Mouse (Mus musculus) hindbrain, embryonic 13.5 days (tissue): ENCODE results near the gene Dcdc2a. TPM values are rescaled to one million over a fixed set of nuclear protein-coding genes. Genes with fewer than 3 reads are reported as not detected.
A peak's percentile ranks its signal among the peaks of the same experiment; 100 is the strongest.

Experiments used
- ATAC-seq: fragments of 200-750 bp; cut with Nextera tagmentation; 2 replicates; pipeline ENCODE4 v1.8.0; 2017; ENCODE audit warnings: moderate TSS enrichment; ENCODE audit not compliant: low FRiP score
- H3K27ac ChIP-seq: fragments of 300-500 bp; sonication (generic); 2 replicates; pipeline ENCODE4 v1.5.1; 2015; ENCODE audit warnings: inconsistent platforms, mild to moderate bottlenecking, moderate library complexity
- H3K27me3 ChIP-seq: fragments of 300-500 bp; sonication (generic); 2 replicates; pipeline ENCODE4 v1.6.1; 2015; ENCODE audit warnings: mild to moderate bottlenecking, inconsistent platforms
- H3K36me3 ChIP-seq: fragments of 300-500 bp; sonication (generic); 2 replicates; pipeline ENCODE4 v1.6.1; 2015; ENCODE audit warnings: mild to moderate bottlenecking, inconsistent platforms
- H3K4me1 ChIP-seq: fragments of 300-500 bp; sonication (generic); replicated peaks from 2 replicates; pipeline ENCODE4 v1.6.1; 2015; ENCODE audit warnings: inconsistent platforms
- H3K4me2 ChIP-seq: fragments of 300-500 bp; sonication (generic); 2 replicates; pipeline ENCODE4 v1.6.1; 2015; ENCODE audit warnings: inconsistent platforms, mild to moderate bottlenecking, moderate library complexity
- H3K4me3 ChIP-seq: fragments of 300-500 bp; sonication (generic); 2 replicates; pipeline ENCODE4 v1.5.1; 2015; ENCODE audit warnings: mild to moderate bottlenecking, inconsistent platforms
- H3K9ac ChIP-seq: fragments of 300-500 bp; sonication (generic); 2 replicates; pipeline ENCODE4 v1.6.1; 2015; ENCODE audit warnings: mild to moderate bottlenecking, inconsistent platforms
- H3K9me3 ChIP-seq: fragments of 300-500 bp; sonication (generic); 2 replicates; pipeline ENCODE4 v1.6.1; 2016; ENCODE audit warnings: inconsistent platforms
- WGBS: fragments of 180-500 bp; shearing (Covaris S2); methylation state at CpG from one replicate; pipeline ENCODE4 v1.1.7; 2015; 5-methylcytosine and 5-hydroxymethylcytosine counted together
- polyA plus RNA-seq: library from polyadenylated mRNA; unstranded; fragments of >200 nt; fragmentation: Nextera tagmentation; extraction: Ambion mirVana; gene quantifications from 2 replicates; pipeline ENCODE4 v1.2.1, GENCODE M21; 2015

The Dcdc2a gene
- polyA plus RNA-seq, 1 experiment from 2014 or later = 5.0 TPM

DNA sequence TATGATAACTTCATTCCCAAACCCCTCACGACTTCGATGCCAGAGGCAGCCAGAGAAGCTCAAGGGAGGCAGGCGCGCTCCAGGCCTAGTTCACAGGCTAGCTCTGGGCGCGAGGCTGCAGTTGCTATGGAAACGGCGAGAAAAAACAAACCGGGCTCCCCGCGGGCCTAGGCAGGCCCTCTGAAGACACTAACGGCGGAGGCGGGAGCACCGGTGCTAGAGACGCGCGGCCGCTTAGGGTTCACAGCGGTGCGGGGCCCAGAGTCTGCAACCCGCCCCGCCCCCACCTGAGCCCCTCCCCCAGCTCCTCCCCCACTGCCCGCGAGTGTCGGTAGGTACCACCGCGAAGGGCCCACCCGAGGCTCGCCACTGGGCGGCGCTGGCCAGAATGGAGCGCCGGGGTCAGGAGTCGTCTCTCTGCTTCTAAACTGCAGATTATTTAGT is 671 bp upstream of the Dcdc2a start:
- H3K4me2 ChIP-seq = peak overlapping the region; percentile 88
- under 1% methylated on average over 34 of the region's 35 CpGs for WGBS
- H3K27me3 ChIP-seq = peaks cover 36% of the 10 kb centered on the region
- no peak overlapping the region for H3K27ac ChIP-seq
- peak overlapping the region; percentile 68 for H3K9ac ChIP-seq
- no peaks in the 10 kb centered on the region for H3K36me3 ChIP-seq
- peak overlapping the region; percentile 53 for H3K4me3 ChIP-seq
- H3K4me1 ChIP-seq = peaks cover 19% of the 10 kb centered on the region
- peaks cover 5% of the 10 kb centered on the region; the same call in 1 of the 2 replicates for H3K9me3 ChIP-seq
- peak; percentile 90 for ATAC-seq

DNA sequence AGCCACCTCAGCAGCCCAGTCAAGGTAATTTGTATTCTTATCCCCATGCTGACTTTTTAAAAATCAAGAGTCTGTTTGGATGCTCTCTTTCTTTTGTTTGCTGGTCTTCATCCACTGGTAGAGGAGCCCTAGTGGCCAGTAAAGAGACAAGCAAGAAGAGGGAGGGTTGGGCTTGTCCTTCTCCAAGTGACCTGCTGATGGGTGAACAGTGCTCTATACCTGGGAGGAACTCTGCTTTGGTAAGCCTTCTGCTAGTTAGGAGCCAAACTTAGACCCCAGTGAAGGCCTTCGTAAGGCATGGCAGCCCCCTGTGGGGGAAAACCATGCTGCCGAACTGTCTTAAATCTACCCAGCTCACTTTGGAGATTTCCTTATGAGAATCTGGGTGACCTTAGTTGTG is 10.9 kb downstream of the Dcdc2a start:
- H3K4me1 ChIP-seq = no peaks in the 10 kb centered on the region
- no peak overlapping the region for H3K27ac ChIP-seq
- H3K4me3 ChIP-seq = no peak overlapping the region
- H3K36me3 ChIP-seq = no peaks in the 10 kb centered on the region
- no peak overlapping the region for H3K9ac ChIP-seq
- no peak overlapping the region for H3K4me2 ChIP-seq
- WGBS = 100% methylated on average over 2 of the region's 2 CpGs
- no peaks in the 10 kb centered on the region for H3K27me3 ChIP-seq
- H3K9me3 ChIP-seq = no peaks in the 10 kb centered on the region
- no peak for ATAC-seq

- Histone ChIP-seq H3K27me3 (no peaks in the 10 kb centered on the region), H3K9me3 (no peaks in the 10 kb centered on the region), H3K36me3 (no peaks in the 10 kb centered on the region), H3K27ac (no peak overlapping the region), H3K4me2 (no peak overlapping the region), H3K4me1 (no peaks in the 10 kb centered on the region), H3K9ac (no peak overlapping the region), H3K4me3 (no peak overlapping the region)
- WGBS = 90% methylated on average over 4 of the region's 4 CpGs
- ATAC-seq = no peak
These were observed 11.4 kb downstream of the Dcdc2a start for GRCm38 (mm10) chr13:25067183-25067582.

GRCm38 (mm10) chr13:25069765-25070164 is 14.0 kb downstream of the Dcdc2a start:
- no peak overlapping the region for H3K4me3 ChIP-seq
- no peak overlapping the region for H3K4me2 ChIP-seq
- no peaks in the 10 kb centered on the region for H3K4me1 ChIP-seq
- H3K9ac ChIP-seq = no peak overlapping the region
- 83% methylated on average over 4 of the region's 4 CpGs for WGBS
- ATAC-seq = no peak
- no peak overlapping the region for H3K27ac ChIP-seq
- no peaks in the 10 kb centered on the region for H3K27me3 ChIP-seq
- no peaks in the 10 kb centered on the region for H3K9me3 ChIP-seq
- H3K36me3 ChIP-seq = no peaks in the 10 kb centered on the region

DNA sequence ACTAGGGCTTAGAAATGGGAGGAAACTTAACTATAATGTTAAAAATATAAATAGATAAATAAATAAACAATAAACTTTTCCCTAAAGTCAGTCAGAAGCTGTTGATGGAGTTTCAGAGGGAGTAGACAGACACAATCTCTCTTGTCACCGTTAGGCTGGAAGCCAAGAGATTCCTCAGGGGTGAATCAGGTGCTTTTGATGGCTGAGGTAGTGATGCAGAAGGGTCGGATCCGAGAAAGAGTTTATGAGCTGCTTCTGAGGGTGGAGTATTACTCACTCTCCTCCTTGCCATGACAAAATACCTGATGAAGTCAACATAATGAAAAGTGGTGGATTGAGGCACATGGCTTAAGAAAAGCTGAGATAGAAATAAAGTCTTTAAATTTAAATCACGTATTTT is 15.0 kb downstream of the Dcdc2a start:
- Histone ChIP-seq H3K9me3 (no peaks in the 10 kb centered on the region), H3K4me2 (no peak overlapping the region)

DNA sequence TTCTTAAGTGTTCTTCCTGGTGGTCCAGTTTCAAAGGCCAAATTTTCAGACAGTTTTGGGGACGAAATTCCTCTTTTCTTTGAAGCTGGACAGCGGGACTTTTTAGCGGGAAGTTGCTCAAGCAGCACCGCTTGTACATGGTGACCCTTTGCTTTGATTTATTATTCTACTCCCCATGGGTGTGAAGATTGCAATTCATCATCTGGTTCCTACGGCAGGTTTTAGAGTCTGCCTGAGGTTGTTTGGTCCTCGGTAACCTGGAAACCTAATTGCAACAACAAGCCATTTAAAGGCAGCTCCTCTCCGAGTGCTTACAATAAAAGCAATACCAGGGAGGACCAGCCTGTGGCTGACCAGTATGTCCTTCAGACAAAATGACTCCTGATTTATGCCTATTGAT is 21.5 kb downstream of the Dcdc2a start:
- H3K36me3 ChIP-seq = no peaks in the 10 kb centered on the region
- no peak overlapping the region for H3K9ac ChIP-seq
- WGBS = 9% methylated on average over 7 of the region's 7 CpGs
- no peak overlapping the region for H3K4me2 ChIP-seq
- H3K9me3 ChIP-seq = no peaks in the 10 kb centered on the region
- H3K4me3 ChIP-seq = no peak overlapping the region
- H3K27ac ChIP-seq = no peak overlapping the region
- ATAC-seq = no peak
- no peaks in the 10 kb centered on the region for H3K27me3 ChIP-seq
- 0 out of 2 replicates have a peak, but pooled peaks cover 6% of the 10 kb centered on the region for H3K4me1 ChIP-seq

More for the DNA sequence above, 15.0 kb downstream of the Dcdc2a start:
- H3K27ac ChIP-seq = no peak overlapping the region
- no peaks in the 10 kb centered on the region for H3K27me3 ChIP-seq
- no peaks in the 10 kb centered on the region for H3K4me1 ChIP-seq
- H3K4me3 ChIP-seq = no peak overlapping the region
- 93% methylated on average over 4 of the region's 4 CpGs for WGBS
- no peak for ATAC-seq
- H3K36me3 ChIP-seq = no peaks in the 10 kb centered on the region
- H3K9ac ChIP-seq = no peak overlapping the region

GRCm38 (mm10) chr13:25083144-25083572 is 27.4 kb downstream of the Dcdc2a start:
- no peak for ATAC-seq
- Histone ChIP-seq H3K9ac (no peak overlapping the region), H3K4me1 (peaks cover 4% of the 10 kb centered on the region; the same call in 1 of the 2 replicates), H3K36me3 (no peaks in the 10 kb centered on the region), H3K9me3 (no peaks in the 10 kb centered on the region), H3K4me2 (no peak overlapping the region), H3K27me3 (no peaks in the 10 kb centered on the region), H3K4me3 (no peak overlapping the region), H3K27ac (no peak overlapping the region)
- WGBS = 32% methylated on average over 15 of the region's 15 CpGs

- Histone ChIP-seq H3K4me1 (peaks cover 4% of the 10 kb centered on the region; the same call in 1 of the 2 replicates), H3K4me3 (no peak overlapping the region), H3K36me3 (no peaks in the 10 kb centered on the region), H3K9me3 (no peaks in the 10 kb centered on the region), H3K27me3 (no peaks in the 10 kb centered on the region), H3K9ac (no peak overlapping the region), H3K4me2 (no peak overlapping the region), H3K27ac (no peak overlapping the region)
- 90% methylated on average over 7 of the region's 7 CpGs for WGBS
- no peak for ATAC-seq
These were observed 29.3 kb downstream of the Dcdc2a start for GRCm38 (mm10) chr13:25085147-25085546.

DNA sequence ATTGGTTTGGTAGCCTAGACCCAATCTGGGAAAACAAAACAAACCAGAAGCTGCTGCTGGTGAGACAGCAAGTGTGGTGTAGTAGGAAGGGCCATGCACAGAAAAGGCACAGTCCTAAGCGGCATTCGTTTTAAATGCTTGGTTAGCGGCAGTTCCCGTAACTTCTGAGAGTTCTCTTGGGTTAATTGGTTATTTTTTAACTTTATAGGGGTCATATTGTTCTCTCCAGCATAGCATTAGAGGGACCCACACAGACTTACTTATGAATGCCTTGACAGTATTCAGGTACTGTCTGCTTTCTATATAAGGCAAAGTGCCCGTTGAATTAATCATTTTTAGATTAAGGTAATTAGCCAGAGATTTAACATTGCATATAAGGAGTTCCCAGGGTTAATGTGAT is 35.5 kb downstream of the Dcdc2a start:
- no peaks in the 10 kb centered on the region for H3K9me3 ChIP-seq
- no peak overlapping the region for H3K27ac ChIP-seq
- H3K36me3 ChIP-seq = no peaks in the 10 kb centered on the region
- no peaks in the 10 kb centered on the region for H3K27me3 ChIP-seq
- 78% methylated on average over 5 of the region's 5 CpGs for WGBS
- H3K9ac ChIP-seq = no peak overlapping the region
- ATAC-seq = no peak
- no peaks in the 10 kb centered on the region for H3K4me1 ChIP-seq
- no peak overlapping the region for H3K4me2 ChIP-seq
- no peak overlapping the region for H3K4me3 ChIP-seq

- H3K9me3 ChIP-seq = no peaks in the 10 kb centered on the region
- H3K4me3 ChIP-seq = no peak overlapping the region
- ATAC-seq = no peak
- H3K27me3 ChIP-seq = no peaks in the 10 kb centered on the region
- H3K4me2 ChIP-seq = no peak overlapping the region
- H3K36me3 ChIP-seq = no peaks in the 10 kb centered on the region
- WGBS = 89% methylated on average over 4 of the region's 4 CpGs
- H3K9ac ChIP-seq = no peak overlapping the region
- H3K4me1 ChIP-seq = no peaks in the 10 kb centered on the region
- no peak overlapping the region for H3K27ac ChIP-seq
These were observed 38.0 kb downstream of the Dcdc2a start for GRCm38 (mm10) chr13:25093776-25094175.

DNA sequence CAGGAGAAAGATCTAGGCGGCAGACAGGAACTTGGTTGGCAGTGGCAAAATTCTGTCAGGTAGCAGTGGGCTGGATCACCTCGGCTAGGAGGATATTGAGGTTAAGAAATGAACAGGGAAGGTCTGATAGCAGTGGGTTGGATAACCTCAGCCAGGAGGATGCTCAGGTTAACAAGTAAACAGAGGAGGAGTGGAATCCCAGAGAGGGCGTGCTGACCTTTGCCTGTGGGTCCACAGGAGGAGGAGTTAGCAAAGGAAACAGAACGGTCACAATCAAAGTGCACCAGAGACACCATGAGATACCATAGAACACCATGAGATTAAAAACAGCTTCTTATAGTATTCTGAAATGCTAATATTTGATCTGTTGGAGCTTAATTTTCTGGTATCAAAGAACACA is 38.6 kb downstream of the Dcdc2a start:
- no peak overlapping the region for H3K4me3 ChIP-seq
- 78% methylated on average over 4 of the region's 4 CpGs for WGBS
- H3K4me2 ChIP-seq = no peak overlapping the region
- ATAC-seq = no peak
- H3K9ac ChIP-seq = no peak overlapping the region
- no peak overlapping the region for H3K27ac ChIP-seq
- no peaks in the 10 kb centered on the region for H3K36me3 ChIP-seq
- H3K27me3 ChIP-seq = no peaks in the 10 kb centered on the region
- H3K4me1 ChIP-seq = no peaks in the 10 kb centered on the region
- H3K9me3 ChIP-seq = no peaks in the 10 kb centered on the region

- WGBS = 65% methylated on average over 8 of the region's 8 CpGs
- no peak overlapping the region for H3K27ac ChIP-seq
- no peak for ATAC-seq
- no peak overlapping the region for H3K4me2 ChIP-seq
- no peak overlapping the region for H3K9ac ChIP-seq
- H3K4me3 ChIP-seq = no peak overlapping the region
- no peaks in the 10 kb centered on the region for H3K4me1 ChIP-seq
- no peaks in the 10 kb centered on the region for H3K9me3 ChIP-seq
- no peaks in the 10 kb centered on the region for H3K36me3 ChIP-seq
- H3K27me3 ChIP-seq = no peaks in the 10 kb centered on the region
These were observed 41.5 kb downstream of the Dcdc2a start for GRCm38 (mm10) chr13:25097348-25097747.

GRCm38 (mm10) chr13:25098578-25098977 is 42.8 kb downstream of the Dcdc2a start:
- WGBS = 65% methylated on average over 5 of the region's 5 CpGs
- H3K27me3 ChIP-seq = no peaks in the 10 kb centered on the region
- no peak for ATAC-seq
- H3K9ac ChIP-seq = no peak overlapping the region
- H3K4me3 ChIP-seq = no peak overlapping the region
- H3K4me2 ChIP-seq = no peak overlapping the region
- no peaks in the 10 kb centered on the region for H3K36me3 ChIP-seq
- no peaks in the 10 kb centered on the region for H3K4me1 ChIP-seq
- no peak overlapping the region for H3K27ac ChIP-seq
- no peaks in the 10 kb centered on the region for H3K9me3 ChIP-seq
